Mouse (Mus musculus) kidney, adult 2 months (tissue): ENCODE measurements at regions not wholly inside any gene's neighbourhood (a gene's known extent, or its start where the extent isn't known, plus 50 kb on each side); places are given as distances from the start of the nearest gene placed in this dataset.

Experiments
- DNase-seq: peaks from one replicate; pipeline ENCODE4 v3.0.0; 2021
- H3K27ac ChIP-seq: fragments of 200-500 bp; 2 replicates; pipeline ENCODE4 v1.5.1; 2012; ENCODE audit warnings: low read depth, low read length, control low read depth, inconsistent platforms; ENCODE audit not compliant: insufficient read depth
- H3K27me3 ChIP-seq: fragments of 200-500 bp; replicated peaks from 2 replicates; pipeline ENCODE4 v1.6.1; 2012; ENCODE audit warnings: mild to moderate bottlenecking, moderate library complexity, low read length, inconsistent platforms; ENCODE audit not compliant: control insufficient read depth, insufficient read depth
- H3K36me3 ChIP-seq: fragments of 200-500 bp; 2 replicates; pipeline ENCODE4 v1.6.1; 2012; ENCODE audit warnings: mild to moderate bottlenecking, moderate library complexity, low read length, inconsistent platforms; ENCODE audit not compliant: control insufficient read depth, insufficient read depth
- H3K4me1 ChIP-seq: fragments of 200-500 bp; 2 replicates; pipeline ENCODE4 v1.6.1; 2011; ENCODE audit warnings: low read length; ENCODE audit not compliant: control insufficient read depth, insufficient read depth
- H3K4me3 ChIP-seq: fragments of 200-500 bp; 2 replicates; pipeline ENCODE4 v1.5.1; 2011; ENCODE audit warnings: mild to moderate bottlenecking, low read depth, low read length, control low read depth; ENCODE audit not compliant: insufficient read depth
- CTCF ChIP-seq: fragments of 200-500 bp; conservative IDR thresholded peaks from 2 replicates; pipeline ENCODE4 v1.5.1; 2011; ENCODE audit warnings: low read depth, mild to moderate bottlenecking, control low read depth, low read length, moderate library complexity, mixed read lengths; ENCODE audit not compliant: insufficient read depth, insufficient read length
- POLR2A ChIP-seq: fragments of 200-500 bp; IDR thresholded peaks from one replicate; pipeline ENCODE4 v1.6.1; 2011; ENCODE audit warnings: low read depth, low read length, control low read depth
- WGBS: fragments of 180-500 bp; shearing (Covaris S2); methylation state at CpG from one replicate; pipeline ENCODE4 v1.1.7; 2018; 5-methylcytosine and 5-hydroxymethylcytosine counted together

DNA sequence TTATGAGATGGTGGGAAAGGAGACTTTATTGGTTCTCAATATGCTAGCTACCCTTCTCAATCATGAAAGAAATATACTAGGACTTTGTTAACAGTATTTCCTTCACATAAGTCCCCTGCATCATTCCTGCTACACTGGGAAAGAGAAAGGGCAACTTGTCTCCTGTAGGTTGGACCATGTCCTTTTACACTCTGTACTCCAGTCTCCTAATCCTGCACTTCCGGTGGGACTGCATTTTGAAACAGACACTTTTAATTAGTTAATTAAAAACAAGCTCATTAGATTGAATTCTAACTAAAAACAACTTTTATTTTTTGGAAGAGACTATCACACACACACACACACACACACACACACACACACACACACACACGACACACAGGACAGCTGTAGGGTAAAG is 131.2 kb upstream of the Pter start:
- 35% methylated on average over 2 of the region's 2 CpGs for WGBS
- H3K4me3 ChIP-seq, result no peak overlapping the region
- no peak overlapping the region for H3K27ac ChIP-seq
- H3K27me3 ChIP-seq, result no peaks in the 10 kb centered on the region
- TF ChIP-seq CTCF, result no peak
- no peak for TF ChIP-seq POLR2A
- peak; percentile 52 for DNase-seq
- H3K36me3 ChIP-seq, result no peaks in the 10 kb centered on the region
- no peaks in the 10 kb centered on the region for H3K4me1 ChIP-seq

DNA sequence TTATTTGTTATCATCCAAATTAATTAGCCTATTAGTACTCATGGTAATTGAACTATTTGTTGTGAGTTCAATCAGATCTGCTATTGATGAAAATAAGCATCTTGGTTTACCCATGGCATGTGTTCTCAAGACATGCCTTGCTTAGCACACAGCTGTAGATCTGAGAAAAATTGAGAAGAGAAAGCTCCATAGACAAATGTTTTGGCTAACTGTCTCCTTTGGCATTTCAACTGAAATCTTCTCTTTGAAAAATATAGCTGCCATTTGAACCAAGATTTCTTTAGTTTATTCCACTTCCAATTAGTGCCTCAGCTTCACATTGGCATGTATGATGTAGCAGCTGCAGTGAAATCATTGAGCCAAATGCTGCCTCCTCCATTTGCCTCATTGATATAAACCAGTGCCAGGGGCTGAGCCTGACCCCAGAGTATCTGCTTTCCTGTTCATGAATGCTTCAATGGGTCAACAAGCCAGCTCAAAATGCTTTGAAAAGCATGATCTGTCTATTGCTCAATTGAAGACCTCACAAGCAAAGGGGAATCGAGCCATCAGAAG is 126.1 kb upstream of the Pter start:
- TF ChIP-seq CTCF, result no peak
- no peak for TF ChIP-seq POLR2A
- Histone ChIP-seq H3K4me3 (no peak overlapping the region), H3K4me1 (no peaks in the 10 kb centered on the region), H3K27ac (no peak overlapping the region), H3K27me3 (no peaks in the 10 kb centered on the region), H3K36me3 (no peaks in the 10 kb centered on the region)
- 82% methylated on average over 1 of the region's 1 CpGs for WGBS
- no peak for DNase-seq

DNA sequence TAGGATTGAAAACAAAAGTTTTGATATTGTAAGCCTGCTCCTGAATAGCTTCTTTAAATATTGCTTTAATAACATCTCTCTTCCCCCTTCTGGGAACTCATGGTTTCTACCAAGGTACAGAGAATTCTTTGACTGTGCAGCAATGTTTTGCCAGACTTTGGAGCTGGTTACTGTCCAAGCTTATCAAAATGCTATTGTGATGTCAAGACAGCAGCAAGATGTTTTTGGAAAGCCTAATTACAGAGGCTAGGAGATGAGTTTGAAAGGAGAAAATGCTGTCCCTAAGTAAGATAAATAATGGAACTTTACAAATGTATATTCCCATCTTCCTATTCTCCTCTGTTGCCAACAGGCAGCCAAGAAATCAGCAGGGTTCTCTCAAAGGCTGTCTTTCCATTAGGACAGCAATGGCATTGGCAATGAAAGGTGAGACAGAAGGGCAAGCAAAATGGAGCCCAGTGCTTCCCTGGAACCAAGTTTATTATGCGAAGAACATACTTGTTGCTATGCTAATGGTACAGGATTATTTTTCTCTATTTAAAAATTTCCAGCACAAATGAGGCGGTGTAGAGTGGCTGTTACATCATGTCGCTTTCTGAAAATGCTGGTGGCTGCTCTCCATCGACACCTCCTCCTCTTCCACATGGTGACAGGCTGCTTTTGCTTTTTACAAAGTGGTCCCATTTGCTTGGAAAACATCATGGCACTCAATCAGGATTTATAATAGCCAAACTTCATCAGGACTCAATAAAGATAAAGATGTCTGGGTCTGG is 124.5 kb upstream of the Pter start:
- TF ChIP-seq POLR2A (no peak), CTCF (no peak)
- WGBS, result 91% methylated on average over 4 of the region's 4 CpGs

DNA sequence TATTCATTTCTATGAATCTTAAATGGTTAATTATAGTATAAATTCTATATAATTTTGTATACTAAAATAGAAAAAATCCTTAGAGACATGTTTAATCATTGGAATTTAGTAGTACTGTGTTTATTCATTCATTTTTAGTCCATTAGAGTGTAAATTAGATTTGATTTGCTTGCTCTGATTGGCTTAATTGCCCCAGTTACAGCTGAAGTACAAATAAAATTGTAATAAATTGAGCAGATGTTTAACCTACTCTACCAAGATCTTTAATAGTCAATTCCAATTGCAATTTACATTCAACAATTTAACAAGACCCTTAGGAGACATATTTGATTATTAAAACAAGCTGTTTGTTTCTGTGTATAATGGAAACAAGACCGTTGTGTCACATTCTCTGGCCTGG is 121.2 kb upstream of the Pter start:
- Histone ChIP-seq H3K27ac (no peak overlapping the region), H3K27me3 (no peaks in the 10 kb centered on the region), H3K4me3 (no peak overlapping the region), H3K36me3 (no peaks in the 10 kb centered on the region), H3K4me1 (no peaks in the 10 kb centered on the region)
- WGBS, result 97% methylated on average over 1 of the region's 1 CpGs
- no peak for DNase-seq
- no peak for TF ChIP-seq CTCF
- no peak for TF ChIP-seq POLR2A

More for the DNA sequence above, 124.5 kb upstream of the Pter start:
- H3K4me1 ChIP-seq, result no peaks in the 10 kb centered on the region
- H3K36me3 ChIP-seq, result no peaks in the 10 kb centered on the region
- DNase-seq, result no peak
- no peaks in the 10 kb centered on the region for H3K27me3 ChIP-seq
- H3K4me3 ChIP-seq, result no peak overlapping the region
- no peak overlapping the region for H3K27ac ChIP-seq

DNA sequence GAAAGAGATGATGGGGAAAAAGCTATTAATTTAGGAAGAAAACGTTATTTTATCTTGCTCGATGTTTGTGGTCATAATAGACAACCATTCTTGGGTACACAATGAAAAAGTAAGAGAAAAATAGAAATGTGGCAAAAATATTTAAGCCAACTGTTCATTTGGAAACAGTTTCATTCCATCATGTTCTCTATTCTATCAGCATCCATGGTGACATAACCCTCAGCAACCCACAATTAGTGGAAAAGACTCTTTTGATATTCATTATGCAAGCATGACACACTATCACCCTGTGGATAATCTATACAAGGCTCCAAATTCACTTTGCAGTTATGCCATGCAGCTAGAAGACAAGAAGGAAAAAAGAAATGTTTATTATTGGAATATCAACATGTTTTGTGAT is 118.7 kb upstream of the Pter start:
- TF ChIP-seq POLR2A (no peak), CTCF (no peak)
- 77% methylated on average over 2 of the region's 2 CpGs for WGBS

DNA sequence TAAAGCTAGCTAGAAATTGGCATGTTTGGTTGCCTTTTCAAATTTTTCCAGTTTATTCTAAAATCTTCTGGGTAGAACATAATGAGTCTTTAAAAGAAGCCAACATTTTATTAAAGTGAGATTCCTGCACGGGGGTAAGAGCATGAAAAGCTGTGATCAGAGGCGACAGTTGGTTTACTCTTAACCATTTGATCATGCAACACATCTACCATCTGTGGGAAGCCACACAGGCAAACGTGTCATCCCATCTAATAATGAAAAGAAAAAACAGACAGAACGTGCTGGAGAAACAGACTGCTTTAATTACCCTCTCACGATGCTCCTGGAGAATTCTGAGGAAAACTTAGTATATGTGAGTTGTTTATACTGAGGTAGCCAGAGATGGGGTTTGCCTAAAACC is 115.4 kb upstream of the Pter start:
- Histone ChIP-seq H3K36me3 (no peaks in the 10 kb centered on the region), H3K4me3 (no peak overlapping the region), H3K27ac (no peak overlapping the region), H3K4me1 (no peaks in the 10 kb centered on the region), H3K27me3 (no peaks in the 10 kb centered on the region)
- TF ChIP-seq POLR2A (no peak), CTCF (no peak)
- DNase-seq, result no peak
- 70% methylated on average over 5 of the region's 5 CpGs for WGBS

More for the DNA sequence above, 118.7 kb upstream of the Pter start:
- Histone ChIP-seq H3K27me3 (no peaks in the 10 kb centered on the region), H3K27ac (no peak overlapping the region), H3K36me3 (no peaks in the 10 kb centered on the region), H3K4me3 (no peak overlapping the region), H3K4me1 (no peaks in the 10 kb centered on the region)
- DNase-seq, result no peak

DNA sequence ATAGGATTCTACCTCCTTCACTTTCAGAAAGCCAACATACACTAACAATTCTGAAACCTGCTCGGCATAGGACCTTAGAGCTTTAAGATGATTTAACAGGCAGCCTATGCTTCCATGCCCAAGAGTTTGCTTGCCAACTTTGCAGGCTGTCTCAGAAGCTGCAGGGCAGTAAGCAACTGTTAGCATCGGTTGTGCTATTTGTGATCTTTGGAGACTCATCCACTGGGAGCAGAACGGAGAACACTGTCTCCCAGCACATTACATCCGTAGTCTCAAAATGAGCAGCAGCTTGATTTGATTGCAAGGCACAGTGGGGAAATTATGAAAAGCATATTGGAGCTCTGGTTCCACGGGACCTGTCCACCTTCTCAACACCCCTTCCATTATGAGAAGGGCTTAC is 108.5 kb upstream of the Pter start:
- Histone ChIP-seq H3K4me3 (no peak overlapping the region), H3K27me3 (no peaks in the 10 kb centered on the region), H3K27ac (no peak overlapping the region), H3K4me1 (no peaks in the 10 kb centered on the region), H3K36me3 (no peaks in the 10 kb centered on the region)
- TF ChIP-seq POLR2A, result no peak
- no peak for TF ChIP-seq CTCF
- no peak for DNase-seq
- 87% methylated on average over 5 of the region's 5 CpGs for WGBS
